Mouse (Mus musculus): ENCODE data around the gene Hhat.

Hhat gene

GRCm38 (mm10) chr1:192785046-192785961, 14.3 kb upstream of the Hhat start:
- no peak for DNase-seq (ENCODE audit: low spot score in 2 of 2)

GRCm38 (mm10) chr1:192784374-192784773, 13.4 kb upstream of the Hhat start:
- DNase-seq (ENCODE audit: low spot score in 2 of 2): peak; percentile 18 to 27

- DNase-seq (ENCODE audit: low spot score in 2 of 2): no peak
These were observed 10.2 kb upstream of the Hhat start for GRCm38 (mm10) chr1:192781256-192781655.

- no peak for DNase-seq (ENCODE audit: low spot score in 2 of 2)
These were observed 8.0 kb upstream of the Hhat start for GRCm38 (mm10) chr1:192778869-192779514.

GRCm38 (mm10) chr1:192778206-192778605, 7.2 kb upstream of the Hhat start:
- DNase-seq (ENCODE audit: low spot score in 2 of 2): no peak

- no peak for DNase-seq (ENCODE audit: low spot score in 2 of 2)
These were observed 911 bp downstream of the Hhat start for GRCm38 (mm10) chr1:192770130-192770494.

- no peak for DNase-seq (ENCODE audit: low spot score in 2 of 2)
These were observed 5.5 kb downstream of the Hhat start for GRCm38 (mm10) chr1:192765531-192765930.

GRCm38 (mm10) chr1:192764547-192764946, 6.5 kb downstream of the Hhat start:
- peak; percentile 66 to 72 for DNase-seq (ENCODE audit: low spot score in 2 of 2)

- peak; percentile 82 to 85 for DNase-seq (ENCODE audit: low spot score in 2 of 2)
These were observed 7.8 kb downstream of the Hhat start for GRCm38 (mm10) chr1:192762946-192763933.

- DNase-seq (ENCODE audit: low spot score in 2 of 2): no peak
These were observed 14.3 kb downstream of the Hhat start for GRCm38 (mm10) chr1:192756674-192757073.

- no peak for DNase-seq (ENCODE audit: low spot score in 2 of 2)
These were observed 15.1 kb downstream of the Hhat start for GRCm38 (mm10) chr1:192755685-192756606.

GRCm38 (mm10) chr1:192755246-192755645, 15.8 kb downstream of the Hhat start:
- no peak for DNase-seq (ENCODE audit: low spot score in 2 of 2)

GRCm38 (mm10) chr1:192754268-192754667, 16.8 kb downstream of the Hhat start:
- DNase-seq (ENCODE audit: low spot score in 2 of 2): no peak

- peak; percentile 79 to 82 for DNase-seq (ENCODE audit: low spot score in 2 of 2)
These were observed 18.1 kb downstream of the Hhat start for GRCm38 (mm10) chr1:192752659-192753601.

- DNase-seq (ENCODE audit: low spot score in 2 of 2): no peak
These were observed 21.0 kb downstream of the Hhat start for GRCm38 (mm10) chr1:192750042-192750437.

- no peak for DNase-seq (ENCODE audit: low spot score in 2 of 2)
These were observed 21.6 kb downstream of the Hhat start for GRCm38 (mm10) chr1:192749270-192750041.

GRCm38 (mm10) chr1:192746201-192746600, 24.8 kb downstream of the Hhat start:
- no peak for DNase-seq (ENCODE audit: low spot score in 2 of 2)

GRCm38 (mm10) chr1:192745240-192746101, 25.6 kb downstream of the Hhat start:
- DNase-seq (ENCODE audit: low spot score in 2 of 2): peak; percentile 72 to 82

Data from spleen, postnatal 36 days (tissue).